Mouse (Mus musculus): Measurements from ENCODE around the gene Fam189a2. TPM values are rescaled to one million over a fixed set of nuclear protein-coding genes. Genes with fewer than 3 reads are reported as not detected.

Gene Fam189a2
- polyA plus RNA-seq, 1 experiment from 2014 or later = 1.4 TPM

- Histone ChIP-seq H3K4me3 (ENCODE audit: low read depth, low read length) (no peak overlapping the region), H3K9ac (ENCODE audit: low read length) (no peak overlapping the region), H3K36me3 (ENCODE audit: control insufficient read depth, insufficient read depth, low read length) (no peaks in the 10 kb centered on the region), H3K27ac (ENCODE audit: low read depth) (no peak overlapping the region), H3K4me2 (ENCODE audit: low read length) (no peak overlapping the region), H3K4me1 (replicated peaks; ENCODE audit: control insufficient read depth, insufficient read depth, low read length) (peaks cover 3% of the 10 kb centered on the region; the same call in 1 of the 2 replicates), H3K27me3 (replicated peaks; ENCODE audit: control insufficient read depth, insufficient read depth, low read length) (no peaks in the 10 kb centered on the region), H3K9me3 (ENCODE audit: control insufficient read depth, low read length) (no peaks in the 10 kb centered on the region)
- no peak for ATAC-seq (replicated peaks; ENCODE audit: low FRiP score, low TSS enrichment, low read depth)
- 68% methylated on average over 3 of the region's 3 CpGs for WGBS
- DNase-seq (ENCODE audit: low spot score) = no peak
Measured at GRCm38 (mm10) chr19:24022771-24023170, 8.0 kb downstream of the Fam189a2 start.

- DNase-seq (ENCODE audit: low spot score) (no peak), ATAC-seq (replicated peaks; ENCODE audit: low FRiP score, low TSS enrichment, low read depth) (no peak)
- no peaks in the 10 kb centered on the region for H3K9me3 ChIP-seq (ENCODE audit: control insufficient read depth, low read length)
- H3K4me1 ChIP-seq (replicated peaks; ENCODE audit: control insufficient read depth, insufficient read depth, low read length) = peaks cover 5% of the 10 kb centered on the region; the same call in 1 of the 2 replicates
- H3K9ac ChIP-seq (ENCODE audit: low read length) = no peak overlapping the region
- H3K27me3 ChIP-seq (replicated peaks; ENCODE audit: control insufficient read depth, insufficient read depth, low read length) = no peaks in the 10 kb centered on the region
- no peak overlapping the region for H3K4me2 ChIP-seq (ENCODE audit: low read length)
- 90% methylated on average over 6 of the region's 6 CpGs for WGBS
- H3K27ac ChIP-seq (ENCODE audit: low read depth) = no peak overlapping the region
- no peaks in the 10 kb centered on the region for H3K36me3 ChIP-seq (ENCODE audit: control insufficient read depth, insufficient read depth, low read length)
- H3K4me3 ChIP-seq (ENCODE audit: low read depth, low read length) = no peak overlapping the region
Measured at GRCm38 (mm10) chr19:24022301-24022700, 8.5 kb downstream of the Fam189a2 start.

GRCm38 (mm10) chr19:24020736-24021135 is 10.1 kb downstream of the Fam189a2 start:
- WGBS = 77% methylated on average over 3 of the region's 3 CpGs
- ATAC-seq (replicated peaks; ENCODE audit: low FRiP score, low TSS enrichment, low read depth) = no peak
- Histone ChIP-seq H3K9me3 (ENCODE audit: control insufficient read depth, low read length) (no peaks in the 10 kb centered on the region), H3K4me2 (ENCODE audit: low read length) (no peak overlapping the region), H3K9ac (ENCODE audit: low read length) (no peak overlapping the region), H3K4me3 (ENCODE audit: low read depth, low read length) (no peak overlapping the region), H3K4me1 (replicated peaks; ENCODE audit: control insufficient read depth, insufficient read depth, low read length) (peaks cover 9% of the 10 kb centered on the region; the same call in 1 of the 2 replicates), H3K36me3 (ENCODE audit: control insufficient read depth, insufficient read depth, low read length) (no peaks in the 10 kb centered on the region), H3K27ac (ENCODE audit: low read depth) (no peak overlapping the region), H3K27me3 (replicated peaks; ENCODE audit: control insufficient read depth, insufficient read depth, low read length) (no peaks in the 10 kb centered on the region)
- DNase-seq (ENCODE audit: low spot score) = no peak

GRCm38 (mm10) chr19:24019609-24020008 is 11.2 kb downstream of the Fam189a2 start:
- no peak overlapping the region for H3K9ac ChIP-seq (ENCODE audit: low read length)
- H3K4me2 ChIP-seq (ENCODE audit: low read length) = no peak overlapping the region
- no peaks in the 10 kb centered on the region for H3K9me3 ChIP-seq (ENCODE audit: control insufficient read depth, low read length)
- 85% methylated on average over 9 of the region's 9 CpGs for WGBS
- no peak overlapping the region for H3K4me3 ChIP-seq (ENCODE audit: low read depth, low read length)
- DNase-seq (ENCODE audit: low spot score) (no peak), ATAC-seq (replicated peaks; ENCODE audit: low FRiP score, low TSS enrichment, low read depth) (no peak)
- H3K36me3 ChIP-seq (ENCODE audit: control insufficient read depth, insufficient read depth, low read length) = no peaks in the 10 kb centered on the region
- no peak overlapping the region for H3K27ac ChIP-seq (ENCODE audit: low read depth)
- H3K27me3 ChIP-seq (replicated peaks; ENCODE audit: control insufficient read depth, insufficient read depth, low read length) = no peaks in the 10 kb centered on the region
- peaks cover 9% of the 10 kb centered on the region; the same call in 1 of the 2 replicates for H3K4me1 ChIP-seq (replicated peaks; ENCODE audit: control insufficient read depth, insufficient read depth, low read length)

- Histone ChIP-seq H3K4me1 (replicated peaks; ENCODE audit: control insufficient read depth, insufficient read depth, low read length) (peaks cover 9% of the 10 kb centered on the region; the same call in 1 of the 2 replicates), H3K4me2 (ENCODE audit: low read length) (no peak overlapping the region), H3K4me3 (ENCODE audit: low read depth, low read length) (no peak overlapping the region), H3K36me3 (ENCODE audit: control insufficient read depth, insufficient read depth, low read length) (no peaks in the 10 kb centered on the region), H3K9ac (ENCODE audit: low read length) (no peak overlapping the region), H3K27me3 (replicated peaks; ENCODE audit: control insufficient read depth, insufficient read depth, low read length) (no peaks in the 10 kb centered on the region), H3K27ac (ENCODE audit: low read depth) (no peak overlapping the region), H3K9me3 (ENCODE audit: control insufficient read depth, low read length) (no peaks in the 10 kb centered on the region)
- ATAC-seq (replicated peaks; ENCODE audit: low FRiP score, low TSS enrichment, low read depth) = no peak
- 80% methylated on average over 3 of the region's 3 CpGs for WGBS
- no peak for DNase-seq (ENCODE audit: low spot score)
Measured at GRCm38 (mm10) chr19:24018396-24018795, 12.4 kb downstream of the Fam189a2 start.

GRCm38 (mm10) chr19:24017892-24018291 is 12.9 kb downstream of the Fam189a2 start:
- no peak for DNase-seq (ENCODE audit: low spot score)
- no peak overlapping the region for H3K4me2 ChIP-seq (ENCODE audit: low read length)
- 46% methylated on average over 3 of the region's 3 CpGs for WGBS
- no peak overlapping the region for H3K4me3 ChIP-seq (ENCODE audit: low read depth, low read length)
- H3K27ac ChIP-seq (ENCODE audit: low read depth) = no peak overlapping the region
- no peak overlapping the region for H3K9ac ChIP-seq (ENCODE audit: low read length)
- no peak for ATAC-seq (replicated peaks; ENCODE audit: low FRiP score, low TSS enrichment, low read depth)
- H3K9me3 ChIP-seq (ENCODE audit: control insufficient read depth, low read length) = no peaks in the 10 kb centered on the region
- H3K4me1 ChIP-seq (replicated peaks; ENCODE audit: control insufficient read depth, insufficient read depth, low read length) = peaks cover 9% of the 10 kb centered on the region; the same call in 1 of the 2 replicates
- no peaks in the 10 kb centered on the region for H3K36me3 ChIP-seq (ENCODE audit: control insufficient read depth, insufficient read depth, low read length)
- no peaks in the 10 kb centered on the region for H3K27me3 ChIP-seq (replicated peaks; ENCODE audit: control insufficient read depth, insufficient read depth, low read length)

GRCm38 (mm10) chr19:24017427-24017826 is 13.4 kb downstream of the Fam189a2 start:
- H3K36me3 ChIP-seq (ENCODE audit: control insufficient read depth, insufficient read depth, low read length) = no peaks in the 10 kb centered on the region
- WGBS = 13% methylated on average over 1 of the region's 1 CpGs
- ATAC-seq (replicated peaks; ENCODE audit: low FRiP score, low TSS enrichment, low read depth) = peak; percentile 62; the same call in 1 of the 2 replicates
- no peak overlapping the region for H3K4me2 ChIP-seq (ENCODE audit: low read length)
- H3K9ac ChIP-seq (ENCODE audit: low read length) = no peak overlapping the region
- H3K27me3 ChIP-seq (replicated peaks; ENCODE audit: control insufficient read depth, insufficient read depth, low read length) = no peaks in the 10 kb centered on the region
- H3K9me3 ChIP-seq (ENCODE audit: control insufficient read depth, low read length) = no peaks in the 10 kb centered on the region
- peaks cover 9% of the 10 kb centered on the region; the same call in 1 of the 2 replicates for H3K4me1 ChIP-seq (replicated peaks; ENCODE audit: control insufficient read depth, insufficient read depth, low read length)
- no peak overlapping the region for H3K4me3 ChIP-seq (ENCODE audit: low read depth, low read length)
- no peak for DNase-seq (ENCODE audit: low spot score)
- no peak overlapping the region for H3K27ac ChIP-seq (ENCODE audit: low read depth)

- 0 out of 2 replicates have a peak, but pooled peaks have one; percentile 43 for ATAC-seq (replicated peaks; ENCODE audit: low FRiP score, low TSS enrichment, low read depth)
- no peak overlapping the region for H3K4me2 ChIP-seq (ENCODE audit: low read length)
- no peaks in the 10 kb centered on the region for H3K36me3 ChIP-seq (ENCODE audit: control insufficient read depth, insufficient read depth, low read length)
- no peak overlapping the region for H3K4me3 ChIP-seq (ENCODE audit: low read depth, low read length)
- H3K9me3 ChIP-seq (ENCODE audit: control insufficient read depth, low read length) = no peaks in the 10 kb centered on the region
- DNase-seq (ENCODE audit: low spot score) = peak; percentile 55
- H3K27ac ChIP-seq (ENCODE audit: low read depth) = no peak overlapping the region
- H3K27me3 ChIP-seq (replicated peaks; ENCODE audit: control insufficient read depth, insufficient read depth, low read length) = no peaks in the 10 kb centered on the region
- 57% methylated on average over 3 of the region's 3 CpGs for WGBS
- no peak overlapping the region for H3K9ac ChIP-seq (ENCODE audit: low read length)
- peaks cover 9% of the 10 kb centered on the region; the same call in 1 of the 2 replicates for H3K4me1 ChIP-seq (replicated peaks; ENCODE audit: control insufficient read depth, insufficient read depth, low read length)
Measured at GRCm38 (mm10) chr19:24016706-24017386, 14.0 kb downstream of the Fam189a2 start.

- Histone ChIP-seq H3K27ac (ENCODE audit: low read depth) (no peak overlapping the region), H3K9ac (ENCODE audit: low read length) (no peak overlapping the region), H3K4me1 (replicated peaks; ENCODE audit: control insufficient read depth, insufficient read depth, low read length) (peaks cover 9% of the 10 kb centered on the region; the same call in 1 of the 2 replicates), H3K9me3 (ENCODE audit: control insufficient read depth, low read length) (no peaks in the 10 kb centered on the region), H3K36me3 (ENCODE audit: control insufficient read depth, insufficient read depth, low read length) (no peaks in the 10 kb centered on the region), H3K27me3 (replicated peaks; ENCODE audit: control insufficient read depth, insufficient read depth, low read length) (no peaks in the 10 kb centered on the region), H3K4me3 (ENCODE audit: low read depth, low read length) (no peak overlapping the region), H3K4me2 (ENCODE audit: low read length) (no peak overlapping the region)
- DNase-seq (ENCODE audit: low spot score) (no peak), ATAC-seq (replicated peaks; ENCODE audit: low FRiP score, low TSS enrichment, low read depth) (no peak)
- 64% methylated on average over 3 of the region's 3 CpGs for WGBS
Measured at GRCm38 (mm10) chr19:24013241-24013640, 17.6 kb downstream of the Fam189a2 start.

Data from intestine, embryonic 14.5 days (tissue).